Mouse (Mus musculus): ENCODE results near the gene Fignl1. TPM values are rescaled to one million over a fixed set of nuclear protein-coding genes. Genes with fewer than 3 reads are reported as not detected.

Gene Fignl1
- polyA plus RNA-seq, 1 experiment from 2014 or later, result 45.5 TPM

DNA sequence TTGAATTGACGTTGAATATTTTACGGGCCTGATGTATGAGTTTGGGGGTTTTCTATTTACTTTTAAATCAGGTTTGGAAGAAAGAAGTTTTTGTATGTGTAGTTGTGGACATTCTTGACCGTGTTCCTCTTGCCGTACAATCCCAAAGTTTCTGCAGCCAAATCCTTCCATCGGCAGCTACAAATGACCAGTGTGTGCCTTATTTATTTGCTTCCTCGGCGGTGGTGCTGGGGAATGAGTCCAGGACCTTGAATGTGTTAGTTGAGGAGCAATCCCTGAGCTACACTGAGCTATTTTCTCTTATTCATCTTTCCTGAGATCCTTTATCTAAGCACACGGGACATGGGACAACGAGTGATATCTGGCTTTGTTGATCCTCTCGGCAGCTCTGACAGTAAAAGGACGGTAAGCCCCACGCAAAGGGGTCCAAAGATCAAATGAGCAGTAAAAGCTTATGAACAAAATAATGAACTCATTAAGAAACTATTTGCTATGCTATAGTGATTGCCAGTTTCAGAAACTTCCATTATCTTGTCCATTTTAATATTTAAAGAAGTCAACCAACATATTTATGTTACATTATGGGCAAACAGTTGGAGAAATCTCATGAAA is 22.2 kb upstream of the Fignl1 start:
- no peak overlapping the region; the same call in 1 of the 2 replicates for H3K9ac ChIP-seq (ENCODE audit: low read depth, low read length)
- H3K4me1 ChIP-seq (ENCODE audit: control insufficient read depth, insufficient read depth, low read length), result peaks cover 59% of the 10 kb centered on the region
- H3K27me3 ChIP-seq (replicated peaks; ENCODE audit: control insufficient read depth, insufficient read depth, low read length), result no peaks in the 10 kb centered on the region
- DNase-seq (ENCODE audit: low spot score) (no peak), ATAC-seq (ENCODE audit: low read depth) (no peak)
- H3K27ac ChIP-seq (replicated peaks; ENCODE audit: low read depth, low read length), result peak overlapping the region; percentile 80
- H3K9me3 ChIP-seq (ENCODE audit: control insufficient read depth, low read length), result no peaks in the 10 kb centered on the region
- no peak overlapping the region for H3K4me3 ChIP-seq (ENCODE audit: low read depth, low read length)
- no peaks in the 10 kb centered on the region for H3K36me3 ChIP-seq (ENCODE audit: control insufficient read depth, insufficient read depth, low read length)
- WGBS, result 25% methylated on average over 12 of the region's 12 CpGs
- no peak overlapping the region for H3K4me2 ChIP-seq (ENCODE audit: low read depth, low read length)

DNA sequence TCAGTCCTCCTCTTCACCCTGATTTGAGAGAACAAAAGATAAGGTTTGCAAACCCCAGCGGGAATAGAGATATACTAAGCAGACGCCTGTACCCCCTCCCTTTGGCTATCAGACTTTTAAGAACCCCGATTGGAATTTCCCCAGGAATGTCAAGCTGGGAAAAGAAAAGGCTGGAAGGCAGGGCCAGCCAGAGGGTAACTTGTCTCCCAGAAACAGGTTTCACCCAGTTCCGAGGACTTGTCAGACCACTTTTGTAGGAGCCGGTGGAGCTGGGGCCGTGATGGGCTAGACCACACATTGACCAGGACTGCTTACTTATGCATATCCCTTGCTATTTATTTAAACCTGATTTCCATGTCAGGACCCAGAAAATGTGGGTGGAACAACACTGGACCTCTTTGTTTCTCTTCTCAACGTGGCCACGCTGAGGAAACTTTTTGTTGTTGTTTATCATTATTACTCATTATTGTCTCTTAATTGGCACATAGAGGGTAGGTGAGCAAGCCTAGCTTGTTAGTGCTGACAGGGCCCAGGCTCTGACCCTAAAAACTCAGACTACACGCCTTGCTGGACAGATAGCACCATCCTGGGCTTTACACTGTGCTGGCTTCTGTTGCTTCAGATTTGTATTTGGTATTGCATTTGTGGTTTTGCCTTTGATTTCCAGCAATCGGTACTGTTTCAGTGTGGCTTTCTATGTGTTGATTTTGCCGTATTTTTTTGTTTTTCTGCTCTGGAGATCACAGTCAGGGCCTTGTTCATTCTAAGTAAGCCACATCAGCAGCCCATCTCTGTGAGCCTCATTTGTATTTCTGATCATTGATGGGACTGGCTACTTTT is 20.6 kb upstream of the Fignl1 start:
- Histone ChIP-seq H3K36me3 (ENCODE audit: control insufficient read depth, insufficient read depth, low read length) (no peaks in the 10 kb centered on the region), H3K27me3 (replicated peaks; ENCODE audit: control insufficient read depth, insufficient read depth, low read length) (no peaks in the 10 kb centered on the region), H3K4me3 (ENCODE audit: low read depth, low read length) (no peak overlapping the region), H3K27ac (replicated peaks; ENCODE audit: low read depth, low read length) (peak overlapping the region; percentile 80), H3K4me1 (ENCODE audit: control insufficient read depth, insufficient read depth, low read length) (peaks cover 65% of the 10 kb centered on the region), H3K4me2 (ENCODE audit: low read depth, low read length) (peak overlapping the region; percentile 3; the same call in 1 of the 2 replicates), H3K9ac (ENCODE audit: low read depth, low read length) (no peak overlapping the region; the same call in 1 of the 2 replicates), H3K9me3 (ENCODE audit: control insufficient read depth, low read length) (no peaks in the 10 kb centered on the region)
- ATAC-seq (ENCODE audit: low read depth), result peak; percentile 62; the same call in 1 of the 2 replicates
- peak; percentile 90 for DNase-seq (ENCODE audit: low spot score)
- 16% methylated on average over 11 of the region's 11 CpGs for WGBS

DNA sequence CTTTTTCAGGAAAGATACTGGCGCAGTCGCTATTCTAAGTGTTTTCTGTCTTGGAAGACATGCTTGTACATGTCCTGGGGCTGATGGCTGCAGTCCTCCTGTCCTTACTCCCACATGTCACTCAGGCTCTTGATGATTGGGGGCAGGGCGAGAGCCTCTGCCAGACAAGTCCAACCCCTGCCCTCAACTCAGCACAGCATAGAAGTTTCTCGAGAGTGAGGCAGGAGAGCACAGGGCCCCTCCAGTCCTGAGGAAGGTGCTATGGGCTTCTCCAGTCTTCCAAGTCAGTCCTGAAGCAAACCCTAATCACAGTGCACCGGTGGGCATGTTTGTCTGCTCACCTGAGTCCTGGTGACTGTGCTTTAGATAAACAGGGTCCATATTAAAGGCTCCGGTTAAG is 20.0 kb upstream of the Fignl1 start:
- H3K27ac ChIP-seq (replicated peaks; ENCODE audit: low read depth, low read length), result peak overlapping the region; percentile 80
- H3K27me3 ChIP-seq (replicated peaks; ENCODE audit: control insufficient read depth, insufficient read depth, low read length), result no peaks in the 10 kb centered on the region
- peaks cover 72% of the 10 kb centered on the region for H3K4me1 ChIP-seq (ENCODE audit: control insufficient read depth, insufficient read depth, low read length)
- H3K9me3 ChIP-seq (ENCODE audit: control insufficient read depth, low read length), result no peaks in the 10 kb centered on the region
- no peak overlapping the region for H3K4me3 ChIP-seq (ENCODE audit: low read depth, low read length)
- peak; percentile 17; the same call in 1 of the 2 replicates for ATAC-seq (ENCODE audit: low read depth)
- H3K36me3 ChIP-seq (ENCODE audit: control insufficient read depth, insufficient read depth, low read length), result no peaks in the 10 kb centered on the region
- no peak overlapping the region; the same call in 1 of the 2 replicates for H3K9ac ChIP-seq (ENCODE audit: low read depth, low read length)
- WGBS, result 18% methylated on average over 6 of the region's 6 CpGs
- peak overlapping the region; percentile 3 for H3K4me2 ChIP-seq (ENCODE audit: low read depth, low read length)
- no peak for DNase-seq (ENCODE audit: low spot score)

DNA sequence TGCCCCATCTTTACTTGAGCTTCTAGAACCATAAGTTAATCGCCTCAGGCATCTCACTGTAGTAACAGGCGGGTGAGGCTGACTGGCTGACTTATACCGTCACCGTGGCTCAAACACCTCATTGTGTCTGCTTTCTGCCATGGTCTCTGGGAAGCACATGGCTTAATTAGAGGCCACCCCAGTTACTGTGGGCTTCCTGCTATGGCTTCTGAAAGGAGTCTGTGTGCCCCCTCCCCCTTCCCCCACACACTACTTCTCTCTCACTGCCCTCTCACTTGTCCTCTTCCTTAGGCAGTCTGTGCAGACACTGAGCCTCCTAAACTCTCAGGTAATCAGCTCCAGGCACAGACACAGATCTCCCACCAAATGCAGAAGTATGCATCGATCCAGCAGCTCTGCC is 19.5 kb upstream of the Fignl1 start:
- DNase-seq (ENCODE audit: low spot score), result peak; percentile 84
- Histone ChIP-seq H3K9me3 (ENCODE audit: control insufficient read depth, low read length) (no peaks in the 10 kb centered on the region), H3K27ac (replicated peaks; ENCODE audit: low read depth, low read length) (peak overlapping the region; percentile 80), H3K36me3 (ENCODE audit: control insufficient read depth, insufficient read depth, low read length) (no peaks in the 10 kb centered on the region), H3K9ac (ENCODE audit: low read depth, low read length) (no peak overlapping the region), H3K4me1 (ENCODE audit: control insufficient read depth, insufficient read depth, low read length) (peaks cover 75% of the 10 kb centered on the region), H3K4me2 (ENCODE audit: low read depth, low read length) (peak overlapping the region; percentile 3), H3K27me3 (replicated peaks; ENCODE audit: control insufficient read depth, insufficient read depth, low read length) (no peaks in the 10 kb centered on the region), H3K4me3 (ENCODE audit: low read depth, low read length) (no peak overlapping the region)
- peak; percentile 51 for ATAC-seq (ENCODE audit: low read depth)
- WGBS, result 16% methylated on average over 5 of the region's 5 CpGs

DNA sequence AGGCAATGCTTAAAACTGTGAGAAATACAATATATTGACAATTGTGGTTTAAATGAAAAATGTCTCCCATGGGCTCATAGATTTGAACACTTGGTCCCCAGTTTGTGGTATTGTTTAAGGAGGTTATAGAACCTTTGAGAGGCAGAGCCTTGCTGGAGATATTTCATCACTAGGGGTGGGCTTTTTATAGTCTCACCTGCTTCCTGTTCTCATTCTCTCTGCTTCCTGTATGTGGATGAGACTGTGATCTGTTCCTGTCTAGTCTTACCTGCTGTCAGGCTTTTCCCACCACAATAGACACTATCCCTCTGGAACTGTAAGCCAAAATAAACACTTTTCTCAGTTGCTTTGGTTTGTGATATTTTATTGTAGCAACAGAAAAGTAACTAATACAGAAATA is 17.7 kb upstream of the Fignl1 start:
- ATAC-seq (ENCODE audit: low read depth), result no peak

DNA sequence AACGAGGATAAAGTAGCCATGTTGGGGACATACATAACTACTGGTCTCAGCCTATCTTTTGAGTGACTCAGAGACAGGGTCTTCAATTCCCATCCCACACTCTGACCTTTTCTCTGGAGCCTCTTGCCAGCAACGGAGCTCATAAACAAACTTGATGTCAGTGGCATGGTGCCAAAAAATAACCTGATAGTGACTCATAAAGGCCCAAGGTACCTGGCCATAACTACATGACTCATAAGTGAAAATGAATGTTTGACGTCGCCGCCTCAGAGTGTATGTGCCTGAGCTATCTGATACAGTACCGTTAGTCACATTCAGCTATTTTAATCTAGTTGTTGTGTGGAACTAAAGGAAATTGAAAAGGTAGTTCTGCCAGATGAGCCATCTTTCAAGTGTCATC is 16.9 kb upstream of the Fignl1 start:
- H3K36me3 ChIP-seq (ENCODE audit: control insufficient read depth, insufficient read depth, low read length), result no peaks in the 10 kb centered on the region
- H3K9me3 ChIP-seq (ENCODE audit: control insufficient read depth, low read length), result no peaks in the 10 kb centered on the region
- ATAC-seq (ENCODE audit: low read depth) (no peak), DNase-seq (ENCODE audit: low spot score) (no peak)
- no peak overlapping the region for H3K9ac ChIP-seq (ENCODE audit: low read depth, low read length)
- no peak overlapping the region for H3K4me2 ChIP-seq (ENCODE audit: low read depth, low read length)
- WGBS, result 70% methylated on average over 6 of the region's 6 CpGs
- H3K4me1 ChIP-seq (ENCODE audit: control insufficient read depth, insufficient read depth, low read length), result peaks cover 75% of the 10 kb centered on the region
- H3K27me3 ChIP-seq (replicated peaks; ENCODE audit: control insufficient read depth, insufficient read depth, low read length), result no peaks in the 10 kb centered on the region
- H3K27ac ChIP-seq (replicated peaks; ENCODE audit: low read depth, low read length), result peak overlapping the region; percentile 97
- no peak overlapping the region for H3K4me3 ChIP-seq (ENCODE audit: low read depth, low read length)

More for the DNA sequence above, 17.7 kb upstream of the Fignl1 start:
- no peaks in the 10 kb centered on the region for H3K36me3 ChIP-seq (ENCODE audit: control insufficient read depth, insufficient read depth, low read length)
- no peaks in the 10 kb centered on the region for H3K27me3 ChIP-seq (replicated peaks; ENCODE audit: control insufficient read depth, insufficient read depth, low read length)
- no peak overlapping the region for H3K4me2 ChIP-seq (ENCODE audit: low read depth, low read length)
- peak overlapping the region; percentile 97 for H3K27ac ChIP-seq (replicated peaks; ENCODE audit: low read depth, low read length)
- DNase-seq (ENCODE audit: low spot score), result no peak
- peaks cover 74% of the 10 kb centered on the region for H3K4me1 ChIP-seq (ENCODE audit: control insufficient read depth, insufficient read depth, low read length)
- H3K9ac ChIP-seq (ENCODE audit: low read depth, low read length), result no peak overlapping the region
- H3K9me3 ChIP-seq (ENCODE audit: control insufficient read depth, low read length), result no peaks in the 10 kb centered on the region
- H3K4me3 ChIP-seq (ENCODE audit: low read depth, low read length), result no peak overlapping the region

DNA sequence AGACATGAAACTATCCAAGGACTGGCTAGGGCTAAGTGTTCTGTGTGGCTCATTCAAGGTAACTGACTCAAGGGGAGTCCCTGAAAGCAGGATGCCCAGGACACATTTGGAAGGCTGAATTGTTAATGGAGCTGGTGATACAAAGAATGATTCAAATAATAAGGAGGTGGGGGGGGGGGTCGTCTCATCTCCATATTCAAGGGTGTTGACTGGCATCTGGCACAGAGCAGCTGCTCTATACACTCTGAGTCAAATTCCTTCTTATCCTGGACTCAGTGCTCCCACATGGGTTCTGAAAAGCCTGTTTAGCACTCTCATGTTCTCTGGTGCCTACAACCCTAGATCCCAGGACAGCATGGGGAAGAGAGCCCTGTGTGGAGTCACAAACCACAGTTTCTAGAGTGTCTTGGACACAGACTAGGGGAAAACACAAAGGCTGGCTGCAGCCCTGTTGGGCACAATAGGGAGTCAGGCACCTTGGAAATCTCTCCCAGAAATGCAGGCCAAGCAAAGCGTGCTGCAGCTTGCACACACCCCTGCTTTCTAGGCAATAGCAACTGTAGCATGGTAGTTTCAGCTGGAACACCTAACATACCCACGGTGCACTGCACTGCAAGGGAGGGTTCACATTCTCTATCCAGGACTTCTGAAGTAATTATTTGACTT is 16.3 kb upstream of the Fignl1 start:
- H3K27ac ChIP-seq (replicated peaks; ENCODE audit: low read depth, low read length), result peak overlapping the region; percentile 97
- DNase-seq (ENCODE audit: low spot score), result no peak
- no peak overlapping the region for H3K4me3 ChIP-seq (ENCODE audit: low read depth, low read length)
- ATAC-seq (ENCODE audit: low read depth), result no peak
- H3K27me3 ChIP-seq (replicated peaks; ENCODE audit: control insufficient read depth, insufficient read depth, low read length), result no peaks in the 10 kb centered on the region
- no peaks in the 10 kb centered on the region for H3K9me3 ChIP-seq (ENCODE audit: control insufficient read depth, low read length)
- peaks cover 74% of the 10 kb centered on the region for H3K4me1 ChIP-seq (ENCODE audit: control insufficient read depth, insufficient read depth, low read length)
- no peak overlapping the region for H3K4me2 ChIP-seq (ENCODE audit: low read depth, low read length)
- 67% methylated on average over 2 of the region's 3 CpGs for WGBS
- H3K9ac ChIP-seq (ENCODE audit: low read depth, low read length), result no peak overlapping the region
- no peaks in the 10 kb centered on the region for H3K36me3 ChIP-seq (ENCODE audit: control insufficient read depth, insufficient read depth, low read length)

DNA sequence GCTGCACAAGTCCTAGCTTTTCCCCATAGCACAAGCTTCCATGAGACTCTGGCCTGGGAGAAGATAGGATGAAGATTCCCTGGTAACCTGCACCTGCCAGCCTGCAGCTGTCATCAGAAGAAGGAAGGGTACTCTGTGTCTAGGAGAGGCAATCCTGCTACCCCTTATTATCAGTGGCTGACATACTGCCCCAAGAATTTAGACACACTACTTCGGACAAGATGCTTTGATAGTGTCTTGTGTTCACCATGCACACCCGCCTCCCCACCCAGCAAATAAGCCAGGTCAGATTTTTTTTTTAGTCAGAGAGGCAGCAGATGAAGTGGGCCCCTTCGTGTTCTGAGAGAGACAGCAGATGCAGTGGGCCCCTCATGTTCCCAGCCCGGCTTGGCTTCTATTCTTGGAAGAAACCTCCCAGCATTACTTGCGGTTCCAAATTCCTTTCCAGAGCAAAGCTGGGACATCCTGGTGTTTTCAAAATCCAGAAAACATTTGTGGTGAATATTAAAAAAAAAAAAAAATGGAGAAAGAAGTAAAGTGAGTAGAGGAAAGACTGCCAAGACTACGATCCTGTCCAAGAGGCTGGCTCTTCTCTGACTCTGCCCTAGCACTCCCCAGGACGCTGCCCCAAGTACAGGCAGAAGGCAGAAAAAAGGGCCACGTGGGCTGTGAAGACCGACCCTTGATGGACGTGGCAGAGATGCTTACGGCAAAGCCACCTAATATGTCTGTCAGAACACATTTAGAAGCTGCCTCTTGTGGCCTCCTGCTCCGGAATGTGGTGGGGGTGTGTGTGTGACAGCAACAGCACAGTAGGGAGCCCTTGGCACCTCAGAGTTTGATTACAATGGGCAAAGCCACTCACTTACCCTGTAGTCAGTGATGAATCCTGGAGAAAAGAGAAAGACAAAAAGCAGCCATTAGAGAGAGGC is 15.5 kb upstream of the Fignl1 start:
- Histone ChIP-seq H3K36me3 (ENCODE audit: control insufficient read depth, insufficient read depth, low read length) (no peaks in the 10 kb centered on the region), H3K4me1 (ENCODE audit: control insufficient read depth, insufficient read depth, low read length) (peaks cover 66% of the 10 kb centered on the region), H3K9ac (ENCODE audit: low read depth, low read length) (no peak overlapping the region), H3K27ac (replicated peaks; ENCODE audit: low read depth, low read length) (peak overlapping the region; percentile 97), H3K27me3 (replicated peaks; ENCODE audit: control insufficient read depth, insufficient read depth, low read length) (no peaks in the 10 kb centered on the region), H3K4me2 (ENCODE audit: low read depth, low read length) (no peak overlapping the region), H3K9me3 (ENCODE audit: control insufficient read depth, low read length) (no peaks in the 10 kb centered on the region), H3K4me3 (ENCODE audit: low read depth, low read length) (no peak overlapping the region)
- ATAC-seq (ENCODE audit: low read depth) (no peak), DNase-seq (ENCODE audit: low spot score) (peak; percentile 88)
- WGBS, result 28% methylated on average over 12 of the region's 12 CpGs

All from embryonic facial prominence, embryonic 14.5 days (tissue).